Mouse (Mus musculus) lung, postnatal 0 days (tissue): ENCODE measurements around the gene Rtn4rl1.

Experiments
- CTCF ChIP-seq: IDR thresholded peaks from 2 replicates; pipeline ENCODE4 v1.5.1; 2016; ENCODE audit warnings: antibody characterized with exemption, mild to moderate bottlenecking
- EP300 ChIP-seq: IDR thresholded peaks from 2 replicates; pipeline ENCODE4 v1.6.1; 2016; ENCODE audit warnings: antibody characterized with exemption, mild to moderate bottlenecking, control low read depth

- TF ChIP-seq CTCF, result no peak
- TF ChIP-seq EP300, result no peak
Measured at GRCm38 (mm10) chr11:75212876-75213275, 19.3 kb downstream of the Rtn4rl1 start.
